Mouse (Mus musculus) forebrain, embryonic 13.5 days (tissue): ENCODE data around the gene Crabp1. TPM values are rescaled to one million over a fixed set of nuclear protein-coding genes. Genes with fewer than 3 reads are reported as not detected.

ENCODE experiments used
- ATAC-seq: fragments of 200-750 bp; cut with Nextera tagmentation; 2 replicates; pipeline ENCODE4 v1.8.0; 2017
- H3K27ac ChIP-seq: fragments of 300-500 bp; sonication (generic); 2 replicates; pipeline ENCODE4 v1.5.1; 2015; ENCODE audit warnings: inconsistent platforms, mild to moderate bottlenecking, moderate library complexity
- H3K27me3 ChIP-seq: fragments of 300-500 bp; sonication (generic); 2 replicates; pipeline ENCODE4 v1.6.1; 2015; ENCODE audit warnings: mild to moderate bottlenecking, inconsistent platforms
- H3K36me3 ChIP-seq: fragments of 300-500 bp; sonication (generic); 2 replicates; pipeline ENCODE4 v1.6.1; 2015; ENCODE audit warnings: mild to moderate bottlenecking, inconsistent platforms; ENCODE audit not compliant: poor library complexity, severe bottlenecking
- H3K4me1 ChIP-seq: fragments of 300-500 bp; sonication (generic); 2 replicates; pipeline ENCODE4 v1.6.1; 2015; ENCODE audit warnings: inconsistent platforms
- H3K4me2 ChIP-seq: fragments of 300-500 bp; sonication (generic); 2 replicates; pipeline ENCODE4 v1.6.1; 2015; ENCODE audit warnings: inconsistent platforms, mild to moderate bottlenecking, moderate library complexity
- H3K4me3 ChIP-seq: fragments of 300-500 bp; sonication (generic); 2 replicates; pipeline ENCODE4 v1.5.1; 2015; ENCODE audit warnings: mild to moderate bottlenecking, inconsistent platforms
- H3K9ac ChIP-seq: fragments of 300-500 bp; sonication (generic); 2 replicates; pipeline ENCODE4 v1.6.1; 2015; ENCODE audit warnings: mild to moderate bottlenecking, inconsistent platforms
- H3K9me3 ChIP-seq: fragments of 300-500 bp; sonication (generic); replicated peaks from 2 replicates; pipeline ENCODE4 v1.6.1; 2016; ENCODE audit warnings: inconsistent platforms
- WGBS: fragments of 180-500 bp; shearing (Covaris S2); methylation state at CpG from one replicate; pipeline ENCODE4 v1.1.7; 2015; 5-methylcytosine and 5-hydroxymethylcytosine counted together
- polyA plus RNA-seq: library from polyadenylated mRNA; unstranded; fragments of >200 nt; fragmentation: Nextera tagmentation; extraction: Ambion mirVana; gene quantifications from 2 replicates; pipeline ENCODE4 v1.2.1, GENCODE M21; 2015

Crabp1 gene
- polyA plus RNA-seq, 1 experiment from 2014 or later = 34.3 TPM

- no peak; the same call in 1 of the 2 replicates for ATAC-seq
- WGBS = 50% methylated on average over 13 of the region's 13 CpGs
- H3K9ac ChIP-seq = no peak overlapping the region
- peaks cover 11% of the 10 kb centered on the region for H3K4me1 ChIP-seq
- H3K9me3 ChIP-seq = no peaks in the 10 kb centered on the region
- no peaks in the 10 kb centered on the region for H3K36me3 ChIP-seq
- no peak overlapping the region for H3K4me2 ChIP-seq
- H3K4me3 ChIP-seq = no peak overlapping the region
- H3K27me3 ChIP-seq = no peaks in the 10 kb centered on the region
- H3K27ac ChIP-seq = no peak overlapping the region
Measured at GRCm38 (mm10) chr9:54745740-54746370, 18.7 kb upstream of the Crabp1 start.

GRCm38 (mm10) chr9:54750215-54750981 lies 14.2 kb upstream of the Crabp1 start:
- H3K9me3 ChIP-seq = no peaks in the 10 kb centered on the region
- no peaks in the 10 kb centered on the region for H3K36me3 ChIP-seq
- 86% methylated on average over 7 of the region's 7 CpGs for WGBS
- no peak overlapping the region for H3K27ac ChIP-seq
- ATAC-seq = no peak
- H3K9ac ChIP-seq = no peak overlapping the region
- H3K4me3 ChIP-seq = no peak overlapping the region
- H3K27me3 ChIP-seq = no peaks in the 10 kb centered on the region
- H3K4me1 ChIP-seq = peaks cover 17% of the 10 kb centered on the region
- no peak overlapping the region for H3K4me2 ChIP-seq

GRCm38 (mm10) chr9:54751684-54752083 lies 12.9 kb upstream of the Crabp1 start:
- WGBS = 85% methylated on average over 2 of the region's 2 CpGs
- Histone ChIP-seq H3K4me1 (peaks cover 6% of the 10 kb centered on the region; the same call in 1 of the 2 replicates), H3K9ac (no peak overlapping the region), H3K36me3 (no peaks in the 10 kb centered on the region), H3K9me3 (no peaks in the 10 kb centered on the region), H3K27me3 (no peaks in the 10 kb centered on the region), H3K4me3 (no peak overlapping the region), H3K27ac (no peak overlapping the region), H3K4me2 (no peak overlapping the region)
- no peak for ATAC-seq

GRCm38 (mm10) chr9:54752201-54752943 lies 12.2 kb upstream of the Crabp1 start:
- Histone ChIP-seq H3K9me3 (no peaks in the 10 kb centered on the region), H3K4me2 (no peak overlapping the region), H3K27me3 (no peaks in the 10 kb centered on the region), H3K27ac (no peak overlapping the region), H3K36me3 (no peaks in the 10 kb centered on the region), H3K4me3 (no peak overlapping the region), H3K9ac (no peak overlapping the region), H3K4me1 (peaks cover 6% of the 10 kb centered on the region; the same call in 1 of the 2 replicates)
- WGBS = 28% methylated on average over 21 of the region's 21 CpGs
- no peak for ATAC-seq

- Histone ChIP-seq H3K27me3 (no peaks in the 10 kb centered on the region), H3K4me3 (no peak overlapping the region), H3K4me1 (peaks cover 6% of the 10 kb centered on the region; the same call in 1 of the 2 replicates), H3K9me3 (no peaks in the 10 kb centered on the region), H3K27ac (no peak overlapping the region), H3K36me3 (no peaks in the 10 kb centered on the region), H3K4me2 (no peak overlapping the region), H3K9ac (no peak overlapping the region)
- WGBS = 48% methylated on average over 11 of the region's 11 CpGs
- no peak for ATAC-seq
Measured at GRCm38 (mm10) chr9:54752944-54753295, 11.6 kb upstream of the Crabp1 start.

- Histone ChIP-seq H3K27ac (no peak overlapping the region), H3K9ac (no peak overlapping the region), H3K4me1 (peaks cover 12% of the 10 kb centered on the region), H3K36me3 (no peaks in the 10 kb centered on the region), H3K4me3 (no peak overlapping the region), H3K27me3 (peaks cover 29% of the 10 kb centered on the region), H3K4me2 (no peak overlapping the region), H3K9me3 (no peaks in the 10 kb centered on the region)
- WGBS = 7% methylated on average over 6 of the region's 6 CpGs
- no peak for ATAC-seq
Measured at GRCm38 (mm10) chr9:54759592-54759991, 5.0 kb upstream of the Crabp1 start.

GRCm38 (mm10) chr9:54764091-54764490 lies 457 bp upstream of the Crabp1 start:
- Histone ChIP-seq H3K4me3 (peak overlapping the region; percentile 42; the same call in 1 of the 2 replicates), H3K27ac (no peak overlapping the region), H3K9ac (no peak overlapping the region), H3K9me3 (no peaks in the 10 kb centered on the region), H3K27me3 (peaks cover 68% of the 10 kb centered on the region), H3K36me3 (no peaks in the 10 kb centered on the region), H3K4me1 (peaks cover 41% of the 10 kb centered on the region), H3K4me2 (peak overlapping the region; percentile 74)
- ATAC-seq = no peak
- WGBS = 19% methylated on average over 12 of the region's 12 CpGs

- H3K9me3 ChIP-seq = no peaks in the 10 kb centered on the region
- peaks cover 73% of the 10 kb centered on the region for H3K27me3 ChIP-seq
- H3K4me1 ChIP-seq = peaks cover 38% of the 10 kb centered on the region
- peak overlapping the region; percentile 74 for H3K4me2 ChIP-seq
- peak overlapping the region; percentile 42 for H3K4me3 ChIP-seq
- peak overlapping the region; percentile 35 for H3K9ac ChIP-seq
- H3K36me3 ChIP-seq = no peaks in the 10 kb centered on the region
- WGBS = 1% methylated on average over 41 of the region's 41 CpGs
- H3K27ac ChIP-seq = no peak overlapping the region
- peak; percentile 39; the same call in 1 of the 2 replicates for ATAC-seq
Measured at GRCm38 (mm10) chr9:54765336-54766085, 963 bp downstream of the Crabp1 start.

GRCm38 (mm10) chr9:54770140-54770780 lies 5.7 kb downstream of the Crabp1 start:
- H3K27ac ChIP-seq = no peak overlapping the region
- no peak for ATAC-seq
- H3K9ac ChIP-seq = no peak overlapping the region
- H3K4me3 ChIP-seq = no peak overlapping the region
- H3K4me2 ChIP-seq = no peak overlapping the region
- WGBS = 56% methylated on average over 11 of the region's 11 CpGs
- no peaks in the 10 kb centered on the region for H3K36me3 ChIP-seq
- no peaks in the 10 kb centered on the region for H3K9me3 ChIP-seq
- H3K4me1 ChIP-seq = peaks cover 28% of the 10 kb centered on the region
- peaks cover 37% of the 10 kb centered on the region for H3K27me3 ChIP-seq

GRCm38 (mm10) chr9:54776451-54776982 lies 12.0 kb downstream of the Crabp1 start:
- H3K4me2 ChIP-seq = no peak overlapping the region
- H3K27ac ChIP-seq = no peak overlapping the region
- H3K4me1 ChIP-seq = no peaks in the 10 kb centered on the region
- H3K36me3 ChIP-seq = no peaks in the 10 kb centered on the region
- H3K9ac ChIP-seq = no peak overlapping the region
- no peaks in the 10 kb centered on the region for H3K27me3 ChIP-seq
- H3K9me3 ChIP-seq = no peaks in the 10 kb centered on the region
- no peak overlapping the region for H3K4me3 ChIP-seq
- 83% methylated on average over 13 of the region's 13 CpGs for WGBS
- no peak for ATAC-seq

- Histone ChIP-seq H3K27me3 (no peaks in the 10 kb centered on the region), H3K9me3 (no peaks in the 10 kb centered on the region), H3K4me1 (0 out of 2 replicates have a peak, but pooled peaks cover 3% of the 10 kb centered on the region), H3K4me3 (no peak overlapping the region), H3K4me2 (no peak overlapping the region), H3K27ac (no peak overlapping the region), H3K9ac (no peak overlapping the region), H3K36me3 (no peaks in the 10 kb centered on the region)
- ATAC-seq = 0 out of 2 replicates have a peak, but pooled peaks have one; percentile 21
- 83% methylated on average over 8 of the region's 8 CpGs for WGBS
Measured at GRCm38 (mm10) chr9:54779280-54779679, 14.7 kb downstream of the Crabp1 start.
